Mouse (Mus musculus): Measurements from ENCODE around the gene Mapk1ip1. TPM values are rescaled to one million over a fixed set of nuclear protein-coding genes. Genes with fewer than 3 reads are reported as not detected.

The Mapk1ip1 gene
- total RNA-seq, 1 experiment from 2014 or later: 8.0 TPM

DNA sequence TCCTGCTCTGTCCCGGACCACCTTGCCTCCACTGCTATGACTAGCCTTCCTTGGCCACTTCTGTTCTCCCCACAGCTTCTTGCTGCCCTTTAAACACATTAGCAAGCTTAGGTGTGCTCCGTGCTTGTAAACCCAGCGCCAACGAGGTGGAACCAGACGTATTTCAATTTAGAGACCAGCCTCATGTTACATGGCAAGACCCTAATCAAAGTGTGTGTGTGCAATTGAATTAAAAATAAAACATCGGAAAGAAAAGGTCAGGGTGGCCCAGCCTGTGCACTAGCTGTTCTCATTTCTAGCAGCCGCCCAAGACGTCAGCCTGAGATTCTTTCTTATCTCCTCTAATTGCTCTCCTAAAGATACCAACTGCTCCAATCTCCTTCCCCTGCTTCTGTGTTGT is 962 bp downstream of the Mapk1ip1 start:
- ATAC-seq (replicated peaks in 1 of 2; ENCODE audit: insufficient read depth in 1 of 2, low FRiP score in 2 of 2, low TSS enrichment in 1 of 2, low read depth in 1 of 2, poor library complexity in 2 of 2, severe bottlenecking in 2 of 2): no peak

- ATAC-seq (replicated peaks in 1 of 2; ENCODE audit: insufficient read depth in 1 of 2, low FRiP score in 2 of 2, low TSS enrichment in 1 of 2, low read depth in 1 of 2, poor library complexity in 2 of 2, severe bottlenecking in 2 of 2): no peak
Observed at GRCm38 (mm10) chr7:138843421-138843820, 2.7 kb downstream of the Mapk1ip1 start.

GRCm38 (mm10) chr7:138841436-138842151 is 4.5 kb downstream of the Mapk1ip1 start:
- no peak for ATAC-seq (replicated peaks in 1 of 2; ENCODE audit: insufficient read depth in 1 of 2, low FRiP score in 2 of 2, low TSS enrichment in 1 of 2, low read depth in 1 of 2, poor library complexity in 2 of 2, severe bottlenecking in 2 of 2)

DNA sequence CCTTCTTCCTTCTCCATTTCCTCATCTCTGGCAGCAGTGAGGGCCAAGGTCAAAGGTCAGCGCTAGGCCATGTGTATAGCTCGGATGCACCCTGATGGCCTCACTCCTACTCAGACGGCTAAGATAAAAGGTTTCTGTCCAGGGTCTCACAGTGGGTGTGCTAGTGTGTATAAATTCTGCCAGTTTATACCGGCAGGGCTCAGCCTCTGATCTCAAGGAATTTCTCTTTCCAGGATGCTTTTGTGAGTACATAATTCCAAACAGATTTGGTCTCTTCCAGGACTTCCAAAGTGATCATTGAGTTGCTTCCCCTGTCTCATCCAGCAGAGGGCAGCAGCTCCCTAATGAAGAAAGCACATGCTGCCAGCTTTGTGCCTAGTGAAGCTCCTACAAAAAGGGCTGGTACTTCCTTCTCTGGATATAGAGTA is 5.5 kb downstream of the Mapk1ip1 start:
- peak in 1 of 2 experiments; percentile 76; a peak in 3 of 4 replicates for ATAC-seq (replicated peaks in 1 of 2; ENCODE audit: insufficient read depth in 1 of 2, low FRiP score in 2 of 2, low TSS enrichment in 1 of 2, low read depth in 1 of 2, poor library complexity in 2 of 2, severe bottlenecking in 2 of 2)

GRCm38 (mm10) chr7:138835028-138835427 is 11.0 kb downstream of the Mapk1ip1 start:
- ATAC-seq (replicated peaks in 1 of 2; ENCODE audit: insufficient read depth in 1 of 2, low FRiP score in 2 of 2, low TSS enrichment in 1 of 2, low read depth in 1 of 2, poor library complexity in 2 of 2, severe bottlenecking in 2 of 2): no peak

GRCm38 (mm10) chr7:138827812-138828211 is 18.3 kb downstream of the Mapk1ip1 start:
- ATAC-seq (replicated peaks in 1 of 2; ENCODE audit: insufficient read depth in 1 of 2, low FRiP score in 2 of 2, low TSS enrichment in 1 of 2, low read depth in 1 of 2, poor library complexity in 2 of 2, severe bottlenecking in 2 of 2): peak; percentile 66 to 70; a peak in 2 of 4 replicates

DNA sequence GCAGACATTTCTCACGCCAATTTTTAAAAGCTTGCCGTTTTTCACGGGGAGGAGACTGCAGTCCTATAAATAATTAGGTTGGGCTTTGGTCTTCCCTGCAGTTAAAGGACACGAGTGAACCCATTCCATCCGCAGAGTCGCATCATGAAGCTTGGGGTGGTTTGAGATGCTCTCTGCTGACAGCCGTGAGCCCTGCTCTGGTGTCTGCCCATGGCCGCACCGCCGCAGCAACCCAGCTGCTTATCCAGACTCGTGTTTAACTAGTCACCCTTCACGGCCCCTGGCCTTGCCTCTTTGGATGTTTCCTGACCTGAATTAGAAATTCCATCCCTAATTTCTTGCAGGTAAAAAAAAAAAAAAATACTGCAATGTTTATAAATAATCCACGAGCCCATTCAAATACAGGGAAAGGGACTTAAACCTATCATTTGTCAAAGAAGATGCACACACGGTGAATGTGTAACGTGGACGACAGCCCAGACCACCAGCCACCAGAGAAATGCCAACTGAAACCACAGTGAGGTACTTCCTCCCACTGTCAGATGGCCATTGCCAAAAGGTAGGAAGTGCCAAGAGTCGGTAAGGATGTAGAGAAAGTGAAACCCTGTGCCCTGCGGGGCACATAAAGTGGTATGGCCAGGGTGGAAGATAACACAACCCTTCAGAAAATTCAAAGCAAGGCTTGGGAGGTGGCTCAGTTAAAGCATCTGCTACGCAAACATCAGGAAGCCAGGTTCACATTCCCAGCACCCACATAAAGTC is 20.9 kb downstream of the Mapk1ip1 start:
- ATAC-seq (replicated peaks in 1 of 2; ENCODE audit: insufficient read depth in 1 of 2, low FRiP score in 2 of 2, low TSS enrichment in 1 of 2, low read depth in 1 of 2, poor library complexity in 2 of 2, severe bottlenecking in 2 of 2): peak; percentile 57 to 70

- no peak for ATAC-seq (replicated peaks in 1 of 2; ENCODE audit: insufficient read depth in 1 of 2, low FRiP score in 2 of 2, low TSS enrichment in 1 of 2, low read depth in 1 of 2, poor library complexity in 2 of 2, severe bottlenecking in 2 of 2)
Observed at GRCm38 (mm10) chr7:138824423-138824822, 21.6 kb downstream of the Mapk1ip1 start.

GRCm38 (mm10) chr7:138818314-138818713 is 27.8 kb downstream of the Mapk1ip1 start:
- no peak; a peak in 1 of 4 replicates for ATAC-seq (replicated peaks in 1 of 2; ENCODE audit: insufficient read depth in 1 of 2, low FRiP score in 2 of 2, low TSS enrichment in 1 of 2, low read depth in 1 of 2, poor library complexity in 2 of 2, severe bottlenecking in 2 of 2)

- no peak for ATAC-seq (replicated peaks in 1 of 2; ENCODE audit: insufficient read depth in 1 of 2, low FRiP score in 2 of 2, low TSS enrichment in 1 of 2, low read depth in 1 of 2, poor library complexity in 2 of 2, severe bottlenecking in 2 of 2)
Observed at GRCm38 (mm10) chr7:138813213-138813875, 32.7 kb downstream of the Mapk1ip1 start.

- no peak for ATAC-seq (replicated peaks in 1 of 2; ENCODE audit: insufficient read depth in 1 of 2, low FRiP score in 2 of 2, low TSS enrichment in 1 of 2, low read depth in 1 of 2, poor library complexity in 2 of 2, severe bottlenecking in 2 of 2)
Observed at GRCm38 (mm10) chr7:138807146-138807545, 38.9 kb downstream of the Mapk1ip1 start.

GRCm38 (mm10) chr7:138803386-138803785 is 42.7 kb downstream of the Mapk1ip1 start:
- no peak for ATAC-seq (replicated peaks in 1 of 2; ENCODE audit: insufficient read depth in 1 of 2, low FRiP score in 2 of 2, low TSS enrichment in 1 of 2, low read depth in 1 of 2, poor library complexity in 2 of 2, severe bottlenecking in 2 of 2)

DNA sequence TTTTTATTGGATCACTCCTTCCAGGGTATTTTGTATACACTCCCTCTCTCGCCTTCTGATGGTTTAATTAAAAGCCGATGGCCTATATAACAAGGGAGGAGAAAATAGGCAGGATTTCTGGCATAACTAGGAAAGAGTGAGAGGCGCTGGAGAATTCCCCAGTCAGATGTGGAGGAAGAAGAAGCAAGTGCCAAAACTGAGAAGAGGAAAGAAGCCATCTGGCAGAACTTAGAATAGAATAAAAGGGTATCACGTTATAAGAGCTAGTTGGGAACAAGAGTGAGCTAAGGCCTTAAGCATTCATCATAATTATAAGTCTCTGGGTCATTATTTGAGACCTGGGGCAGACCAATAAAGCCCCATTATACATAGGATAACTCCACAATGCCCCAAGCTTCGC is 58.0 kb downstream of the Mapk1ip1 start:
- no peak for ATAC-seq (replicated peaks in 1 of 2; ENCODE audit: insufficient read depth in 1 of 2, low FRiP score in 2 of 2, low TSS enrichment in 1 of 2, low read depth in 1 of 2, poor library complexity in 2 of 2, severe bottlenecking in 2 of 2)

Other genes starting within 250 kb of the Mapk1ip1 start
- gene Ppp2r2d, start 194 bp downstream of the Mapk1ip1 start, total RNA-seq (2017): 34.7 and 46.1 TPM in 2 replicates
- gene Bnip3, start 63.2 kb upstream of the Mapk1ip1 start, total RNA-seq (2017): 27.8 and 34.5 TPM in 2 replicates
- not detected in 2 replicates for gene Jakmip3, start 94.5 kb upstream of the Mapk1ip1 start, total RNA-seq (2017)
- not detected in 2 replicates for gene Dpysl4, start 239.7 kb upstream of the Mapk1ip1 start, total RNA-seq (2017)